Mouse (Mus musculus): ENCODE results near the gene Il6ra. TPM values are rescaled to one million over a fixed set of nuclear protein-coding genes. Genes with fewer than 3 reads are reported as not detected.
A peak's percentile ranks its signal among the peaks of the same experiment; 100 is the strongest.

Il6ra gene
- polyA plus RNA-seq (2012; rRNA removed), result 3.0 and 3.7 TPM in 2 replicates

GRCm38 (mm10) chr3:89912543-89913391 lies at the start of gene Il6ra:
TSS of gene Il6ra (minus strand) at chr3:89913196.
- Histone ChIP-seq H3K27me3 (ENCODE audit: control insufficient read depth, insufficient read depth, low read length) (no peaks in the 10 kb centered on the region), H3K27ac (ENCODE audit: insufficient read depth, low read depth, low read length) (peak within 1 kb of the TSS; percentile 61), H3K4me3 (ENCODE audit: low read depth, low read length) (peak within 1 kb of the TSS; percentile 60), H3K4me1 (ENCODE audit: control insufficient read depth, insufficient read depth, insufficient read length, low read length) (no peaks in the 10 kb centered on the region; the same call in 1 of the 2 replicates), H3K36me3 (ENCODE audit: control insufficient read depth, insufficient read depth, low read length) (no peaks in the 10 kb centered on the region)
- WGBS, result 1% methylated on average over 75 of the region's 75 CpGs
- no peak for TF ChIP-seq CTCF (IDR thresholded peaks at IDR 0.05; ENCODE audit: extremely low read depth, insufficient read length, insufficient replicate concordance, low read depth, low read length)
- TF ChIP-seq POLR2A (IDR thresholded peaks at IDR 0.05; ENCODE audit: low read depth, low read length), result peak; percentile 46; the same call in 1 of the 2 replicates

GRCm38 (mm10) chr3:89962059-89962750 lies 49.2 kb upstream of the Il6ra start:
- 29% methylated on average over 14 of the region's 14 CpGs for WGBS
- TF ChIP-seq CTCF (IDR thresholded peaks at IDR 0.05; ENCODE audit: extremely low read depth, insufficient read length, insufficient replicate concordance, low read depth, low read length), result no peak
- TF ChIP-seq POLR2A (IDR thresholded peaks at IDR 0.05; ENCODE audit: low read depth, low read length), result no peak
- Histone ChIP-seq H3K27ac (ENCODE audit: insufficient read depth, low read depth, low read length) (peak overlapping the region; percentile 72), H3K27me3 (ENCODE audit: control insufficient read depth, insufficient read depth, low read length) (peaks cover 19% of the 10 kb centered on the region), H3K4me1 (ENCODE audit: control insufficient read depth, insufficient read depth, insufficient read length, low read length) (no peaks in the 10 kb centered on the region; the same call in 1 of the 2 replicates), H3K4me3 (ENCODE audit: low read depth, low read length) (peak overlapping the region; percentile 84), H3K36me3 (ENCODE audit: control insufficient read depth, insufficient read depth, low read length) (no peaks in the 10 kb centered on the region)

- 22% methylated on average over 4 of the region's 4 CpGs for WGBS
- Histone ChIP-seq H3K36me3 (ENCODE audit: control insufficient read depth, insufficient read depth, low read length) (no peaks in the 10 kb centered on the region; the same call in 1 of the 2 replicates), H3K4me3 (ENCODE audit: low read depth, low read length) (peak overlapping the region; percentile 62), H3K27ac (ENCODE audit: insufficient read depth, low read depth, low read length) (peak overlapping the region; percentile 72), H3K4me1 (ENCODE audit: control insufficient read depth, insufficient read depth, insufficient read length, low read length) (no peaks in the 10 kb centered on the region; the same call in 1 of the 2 replicates), H3K27me3 (ENCODE audit: control insufficient read depth, insufficient read depth, low read length) (peaks cover 19% of the 10 kb centered on the region)
- no peak for TF ChIP-seq CTCF (IDR thresholded peaks at IDR 0.05; ENCODE audit: extremely low read depth, insufficient read length, insufficient replicate concordance, low read depth, low read length)
Measured at GRCm38 (mm10) chr3:89961436-89961835, 48.4 kb upstream of the Il6ra start.

- Histone ChIP-seq H3K27me3 (ENCODE audit: control insufficient read depth, insufficient read depth, low read length) (peaks cover 19% of the 10 kb centered on the region), H3K27ac (ENCODE audit: insufficient read depth, low read depth, low read length) (peak overlapping the region; percentile 17; the same call in 1 of the 2 replicates), H3K4me3 (ENCODE audit: low read depth, low read length) (peak overlapping the region; percentile 62), H3K4me1 (ENCODE audit: control insufficient read depth, insufficient read depth, insufficient read length, low read length) (no peaks in the 10 kb centered on the region; the same call in 1 of the 2 replicates), H3K36me3 (ENCODE audit: control insufficient read depth, insufficient read depth, low read length) (no peaks in the 10 kb centered on the region; the same call in 1 of the 2 replicates)
- TF ChIP-seq CTCF (IDR thresholded peaks at IDR 0.05; ENCODE audit: extremely low read depth, insufficient read length, insufficient replicate concordance, low read depth, low read length) (no peak), POLR2A (IDR thresholded peaks at IDR 0.05; ENCODE audit: low read depth, low read length) (no peak)
- under 1% methylated on average over 30 of the region's 30 CpGs for WGBS
Measured at GRCm38 (mm10) chr3:89960469-89960868, 47.5 kb upstream of the Il6ra start.

GRCm38 (mm10) chr3:89959435-89959834 lies 46.4 kb upstream of the Il6ra start:
- Histone ChIP-seq H3K4me3 (ENCODE audit: low read depth, low read length) (no peak overlapping the region), H3K27me3 (ENCODE audit: control insufficient read depth, insufficient read depth, low read length) (peaks cover 19% of the 10 kb centered on the region), H3K36me3 (ENCODE audit: control insufficient read depth, insufficient read depth, low read length) (no peaks in the 10 kb centered on the region; the same call in 1 of the 2 replicates), H3K27ac (ENCODE audit: insufficient read depth, low read depth, low read length) (no peak overlapping the region), H3K4me1 (ENCODE audit: control insufficient read depth, insufficient read depth, insufficient read length, low read length) (no peaks in the 10 kb centered on the region; the same call in 1 of the 2 replicates)
- TF ChIP-seq CTCF (IDR thresholded peaks at IDR 0.05; ENCODE audit: extremely low read depth, insufficient read length, insufficient replicate concordance, low read depth, low read length), result no peak
- no peak for TF ChIP-seq POLR2A (IDR thresholded peaks at IDR 0.05; ENCODE audit: low read depth, low read length)
- 81% methylated on average over 4 of the region's 4 CpGs for WGBS

GRCm38 (mm10) chr3:89957880-89958279 lies 44.9 kb upstream of the Il6ra start:
- Histone ChIP-seq H3K4me1 (ENCODE audit: control insufficient read depth, insufficient read depth, insufficient read length, low read length) (no peaks in the 10 kb centered on the region; the same call in 1 of the 2 replicates), H3K27me3 (ENCODE audit: control insufficient read depth, insufficient read depth, low read length) (peaks cover 11% of the 10 kb centered on the region), H3K4me3 (ENCODE audit: low read depth, low read length) (no peak overlapping the region), H3K27ac (ENCODE audit: insufficient read depth, low read depth, low read length) (no peak overlapping the region), H3K36me3 (ENCODE audit: control insufficient read depth, insufficient read depth, low read length) (no peaks in the 10 kb centered on the region; the same call in 1 of the 2 replicates)
- WGBS, result 84% methylated on average over 9 of the region's 9 CpGs
- no peak for TF ChIP-seq CTCF (IDR thresholded peaks at IDR 0.05; ENCODE audit: extremely low read depth, insufficient read length, insufficient replicate concordance, low read depth, low read length)
- no peak for TF ChIP-seq POLR2A (IDR thresholded peaks at IDR 0.05; ENCODE audit: low read depth, low read length)

All from small intestine, adult 2 months (tissue).